Mouse (Mus musculus): ENCODE data around the gene Leo1.
"Not testable (repeated sequence)": the region's sequence is repeated elsewhere in the genome, so short reads cannot be mapped to it uniquely, and the experiment has no call there.

Leo1 gene

GRCm38 (mm10) chr9:75427366-75428273 is 13.7 kb upstream of the Leo1 start:
- DNase-seq, result no peak

GRCm38 (mm10) chr9:75428274-75428600 is 13.1 kb upstream of the Leo1 start:
- no peak for DNase-seq

- no peak for DNase-seq
These were observed 12.3 kb upstream of the Leo1 start for GRCm38 (mm10) chr9:75429040-75429439.

- no peak for DNase-seq
These were observed 11.7 kb upstream of the Leo1 start for GRCm38 (mm10) chr9:75429657-75430056.

GRCm38 (mm10) chr9:75430822-75431621 is 10.3 kb upstream of the Leo1 start:
- peak; percentile 30 to 49 for DNase-seq

- DNase-seq, result no peak
These were observed 8.6 kb upstream of the Leo1 start for GRCm38 (mm10) chr9:75432694-75433093.

- DNase-seq, result peak; percentile 38 to 62
These were observed 7.0 kb upstream of the Leo1 start for GRCm38 (mm10) chr9:75434172-75434793.

GRCm38 (mm10) chr9:75434872-75435271 is 6.5 kb upstream of the Leo1 start:
- DNase-seq, result no peak

- DNase-seq, result no peak
These were observed 6.0 kb upstream of the Leo1 start for GRCm38 (mm10) chr9:75435291-75435690.

GRCm38 (mm10) chr9:75435918-75436317 is 5.4 kb upstream of the Leo1 start:
- peak; percentile 79 to 89 for DNase-seq

GRCm38 (mm10) chr9:75437653-75438385 is 3.5 kb upstream of the Leo1 start:
- DNase-seq, result peak; percentile 42 to 53

GRCm38 (mm10) chr9:75441691-75442131 is 387 bp downstream of the Leo1 start:
- no peak for DNase-seq

- no peak for DNase-seq
These were observed 3.7 kb downstream of the Leo1 start for GRCm38 (mm10) chr9:75444981-75445380.

GRCm38 (mm10) chr9:75446574-75446973 is 5.2 kb downstream of the Leo1 start:
- DNase-seq, result not testable (repeated sequence)

- DNase-seq, result no peak
These were observed 6.7 kb downstream of the Leo1 start for GRCm38 (mm10) chr9:75448021-75448420.

- no peak for DNase-seq
These were observed 12.7 kb downstream of the Leo1 start for GRCm38 (mm10) chr9:75453994-75454393.

- no peak for DNase-seq
These were observed 14.4 kb downstream of the Leo1 start for GRCm38 (mm10) chr9:75455684-75456083.

- DNase-seq, result no peak
These were observed 21.8 kb downstream of the Leo1 start for GRCm38 (mm10) chr9:75463050-75463660.

GRCm38 (mm10) chr9:75465856-75466255 is 24.5 kb downstream of the Leo1 start:
- no peak for DNase-seq

- no peak for DNase-seq
These were observed 25.3 kb downstream of the Leo1 start for GRCm38 (mm10) chr9:75466641-75467040.

- no peak for DNase-seq
These were observed 26.3 kb downstream of the Leo1 start for GRCm38 (mm10) chr9:75467581-75467980.

GRCm38 (mm10) chr9:75468297-75468696 is 27.0 kb downstream of the Leo1 start:
- DNase-seq, result peak; percentile 27 to 47

Measured in kidney, postnatal 4 days (tissue).